Mouse (Mus musculus): ENCODE measurements around the gene Gm5460. TPM values are rescaled to one million over a fixed set of nuclear protein-coding genes. Genes with fewer than 3 reads are reported as not detected.

Gene Gm5460
- polyA plus RNA-seq, 1 experiment, result not detected

DNA sequence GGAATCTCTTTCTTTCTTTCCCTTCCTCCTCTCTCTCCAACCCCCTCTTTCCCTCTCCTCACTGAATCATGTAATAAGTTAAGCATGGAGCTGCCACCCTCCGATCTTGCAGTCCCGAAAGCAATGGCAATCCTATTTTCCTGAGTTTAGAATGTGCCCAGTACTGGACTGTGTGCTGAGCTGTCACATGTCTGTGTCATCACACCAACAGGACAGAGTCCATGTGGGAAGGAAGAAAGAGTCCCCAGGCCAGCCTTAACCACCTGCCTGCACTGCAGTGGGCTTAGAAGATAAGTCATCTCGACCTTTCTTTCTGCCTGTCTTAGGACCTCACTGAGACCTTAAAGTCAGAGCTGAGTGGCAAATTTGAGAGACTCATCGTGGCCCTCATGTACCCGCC lies 74.9 kb downstream of the Gm5460 start:
- H3K27ac ChIP-seq (ENCODE audit: insufficient read depth, low read length), result no peak overlapping the region
- H3K36me3 ChIP-seq (ENCODE audit: control insufficient read depth, insufficient read depth, low read length, poor library complexity, severe bottlenecking), result no peaks in the 10 kb centered on the region
- no peaks in the 10 kb centered on the region for H3K4me1 ChIP-seq (ENCODE audit: control insufficient read depth, insufficient read depth, low read length)
- H3K4me3 ChIP-seq (ENCODE audit: low read depth, low read length), result no peak overlapping the region
- no peak overlapping the region for H3K9ac ChIP-seq (ENCODE audit: low read depth, poor library complexity, severe bottlenecking)
- no peak for TF ChIP-seq CTCF (IDR thresholded peaks at IDR 0.05; ENCODE audit: low read depth, low read length)
- no peak for TF ChIP-seq EP300 (IDR thresholded peaks at IDR 0.05; ENCODE audit: insufficient read depth, low read depth, low read length)
- TF ChIP-seq POLR2A (IDR thresholded peaks at IDR 0.05; ENCODE audit: insufficient read depth, low read length), result no peak
- no peaks in the 10 kb centered on the region for H3K9me3 ChIP-seq (replicated peaks; ENCODE audit: control insufficient read depth, insufficient read depth, low read length, poor library complexity, severe bottlenecking)
- no peaks in the 10 kb centered on the region for H3K27me3 ChIP-seq (ENCODE audit: control insufficient read depth, insufficient read depth, low read length, poor library complexity, severe bottlenecking)

- Histone ChIP-seq H3K27ac (ENCODE audit: insufficient read depth, low read length) (no peak overlapping the region), H3K4me3 (ENCODE audit: low read depth, low read length) (no peak overlapping the region), H3K36me3 (ENCODE audit: control insufficient read depth, insufficient read depth, low read length, poor library complexity, severe bottlenecking) (no peaks in the 10 kb centered on the region), H3K9me3 (replicated peaks; ENCODE audit: control insufficient read depth, insufficient read depth, low read length, poor library complexity, severe bottlenecking) (no peaks in the 10 kb centered on the region), H3K4me1 (ENCODE audit: control insufficient read depth, insufficient read depth, low read length) (no peaks in the 10 kb centered on the region), H3K9ac (ENCODE audit: low read depth, poor library complexity, severe bottlenecking) (no peak overlapping the region), H3K27me3 (ENCODE audit: control insufficient read depth, insufficient read depth, low read length, poor library complexity, severe bottlenecking) (no peaks in the 10 kb centered on the region)
- no peak for TF ChIP-seq CTCF (IDR thresholded peaks at IDR 0.05; ENCODE audit: low read depth, low read length)
- TF ChIP-seq EP300 (IDR thresholded peaks at IDR 0.05; ENCODE audit: insufficient read depth, low read depth, low read length), result no peak
- no peak for TF ChIP-seq POLR2A (IDR thresholded peaks at IDR 0.05; ENCODE audit: insufficient read depth, low read length)
These were observed 76.3 kb downstream of the Gm5460 start for GRCm38 (mm10) chr14:34092856-34093255.

DNA sequence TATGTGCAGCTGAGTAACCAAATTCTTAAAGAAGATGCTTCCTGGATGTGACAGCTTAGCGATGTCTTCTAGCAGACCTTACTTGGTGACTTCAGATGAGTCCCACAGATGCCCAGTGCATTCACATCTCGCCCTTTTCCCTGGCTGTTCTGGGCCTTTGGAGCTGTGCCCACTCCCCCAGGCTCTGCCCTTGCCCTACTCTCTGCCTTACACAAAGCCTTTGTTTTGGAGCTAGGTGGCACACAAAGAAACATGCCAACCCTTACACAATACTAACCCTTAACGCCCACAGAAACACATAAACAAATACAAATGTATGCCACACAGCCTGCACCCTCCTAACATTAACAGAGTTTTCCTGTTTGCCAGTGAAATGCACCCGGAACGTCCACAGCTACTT lies 79.6 kb downstream of the Gm5460 start:
- H3K9me3 ChIP-seq (replicated peaks; ENCODE audit: control insufficient read depth, insufficient read depth, low read length, poor library complexity, severe bottlenecking), result no peaks in the 10 kb centered on the region
- H3K27me3 ChIP-seq (ENCODE audit: control insufficient read depth, insufficient read depth, low read length, poor library complexity, severe bottlenecking), result no peaks in the 10 kb centered on the region
- H3K4me1 ChIP-seq (ENCODE audit: control insufficient read depth, insufficient read depth, low read length), result no peaks in the 10 kb centered on the region
- no peak overlapping the region for H3K9ac ChIP-seq (ENCODE audit: low read depth, poor library complexity, severe bottlenecking)
- TF ChIP-seq EP300 (IDR thresholded peaks at IDR 0.05; ENCODE audit: insufficient read depth, low read depth, low read length), result no peak
- H3K27ac ChIP-seq (ENCODE audit: insufficient read depth, low read length), result no peak overlapping the region
- H3K4me3 ChIP-seq (ENCODE audit: low read depth, low read length), result no peak overlapping the region
- no peaks in the 10 kb centered on the region for H3K36me3 ChIP-seq (ENCODE audit: control insufficient read depth, insufficient read depth, low read length, poor library complexity, severe bottlenecking)

Other genes starting within 250 kb of the Gm5460 start
- 0.17 TPM in 1 of 2 replicates, not detected in the other for gene Gdf10, start 93.2 kb upstream of the Gm5460 start, polyA plus RNA-seq (2011; ENCODE audit: insufficient read depth, insufficient read length, low read depth, missing spikeins)
- gene Gdf2, start 75.7 kb upstream of the Gm5460 start, polyA plus RNA-seq (2011; ENCODE audit: insufficient read depth, insufficient read length, low read depth, missing spikeins), result not detected in 2 replicates
- gene Rbp3, start 62.8 kb upstream of the Gm5460 start, polyA plus RNA-seq (2011; ENCODE audit: insufficient read depth, insufficient read length, low read depth, missing spikeins), result not detected in 2 replicates
- not detected in 2 replicates for gene Zfp488, start 38.0 kb upstream of the Gm5460 start, polyA plus RNA-seq (2011; ENCODE audit: insufficient read depth, insufficient read length, low read depth, missing spikeins)
- not detected in 2 replicates for gene Gm30083, start 1.6 kb upstream of the Gm5460 start, polyA plus RNA-seq (2011; ENCODE audit: insufficient read depth, insufficient read length, low read depth, missing spikeins)
- gene Antxrl, start 35.9 kb downstream of the Gm5460 start, polyA plus RNA-seq (2011; ENCODE audit: insufficient read depth, insufficient read length, low read depth, missing spikeins), result not detected in 2 replicates
- gene Anxa8, start 69.2 kb downstream of the Gm5460 start, polyA plus RNA-seq (2011; ENCODE audit: insufficient read depth, insufficient read length, low read depth, missing spikeins), result 23.3 and 24.6 TPM in 2 replicates
- not detected in 2 replicates for gene A630023A22Rik, start 86.0 kb downstream of the Gm5460 start, polyA plus RNA-seq (2011; ENCODE audit: insufficient read depth, insufficient read length, low read depth, missing spikeins)
- not detected in 2 replicates for gene Npy4r, start 135.7 kb downstream of the Gm5460 start, polyA plus RNA-seq (2011; ENCODE audit: insufficient read depth, insufficient read length, low read depth, missing spikeins)
- 1.1 and 1.3 TPM in 2 replicates for gene Gprin2, start 184.9 kb downstream of the Gm5460 start, polyA plus RNA-seq (2011; ENCODE audit: insufficient read depth, insufficient read length, low read depth, missing spikeins)
- 0.31 TPM in 1 of 2 replicates, not detected in the other for gene Syt15, start 202.8 kb downstream of the Gm5460 start, polyA plus RNA-seq (2011; ENCODE audit: insufficient read depth, insufficient read length, low read depth, missing spikeins)